Mouse (Mus musculus): ENCODE measurements around the gene P2rx5. TPM values are rescaled to one million over a fixed set of nuclear protein-coding genes. Genes with fewer than 3 reads are reported as not detected.

The P2rx5 gene
- polyA plus RNA-seq, 1 experiment from 2014 or later = 0.93 TPM

DNA sequence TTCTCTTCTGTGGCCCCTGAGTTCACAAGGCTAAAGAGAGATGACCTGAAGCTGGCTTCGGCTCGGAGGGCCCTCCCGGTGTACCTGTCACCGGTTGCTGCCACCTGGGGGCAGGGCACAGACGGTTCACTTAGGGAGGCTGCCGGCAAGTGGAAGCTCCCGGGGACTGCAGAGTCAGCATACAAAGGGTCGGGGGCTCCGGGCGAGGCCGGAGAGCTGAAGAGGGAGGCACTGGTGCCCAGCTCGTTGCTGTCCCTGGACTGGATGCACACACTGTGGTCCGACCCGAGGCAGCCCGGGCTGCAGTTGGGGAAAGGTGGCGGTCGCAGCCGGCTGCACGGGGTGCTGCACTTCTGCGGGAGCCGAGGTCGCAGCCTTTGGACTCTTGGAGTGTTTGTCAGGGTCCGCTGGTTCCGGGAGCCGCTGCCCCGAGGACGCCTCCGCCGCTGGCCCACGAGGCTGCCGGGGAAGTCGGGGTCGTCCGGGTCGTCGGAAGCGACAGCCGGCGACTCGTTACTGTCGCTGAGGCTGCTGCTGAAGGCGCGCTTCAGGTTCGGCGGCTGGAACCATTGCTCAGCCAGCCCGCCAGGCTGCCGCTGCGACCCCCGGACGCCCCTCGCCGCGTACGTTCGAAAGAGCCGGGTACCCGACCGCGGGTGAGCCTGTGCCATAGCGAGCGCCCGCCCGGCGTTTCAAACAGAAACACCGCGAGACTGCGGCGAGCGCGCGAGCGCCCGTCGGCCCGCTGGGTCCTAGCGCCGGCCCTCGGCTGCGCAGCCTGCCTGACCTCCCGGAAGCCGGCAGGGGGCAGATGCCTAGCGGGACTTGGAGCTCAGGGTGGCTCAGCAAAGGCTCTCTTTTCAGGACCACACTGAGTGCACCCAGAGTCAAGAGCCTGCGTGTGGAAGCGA lies 22.4 kb upstream of the P2rx5 start, which contains the start of gene Haspin:
Gene Haspin (minus strand): TSS at position 704 of the 911 bp plus-strand sequence.
- H3K27ac ChIP-seq (ENCODE audit: low read depth, low read length) = no peak within 1 kb of the TSS
- peaks cover 7% of the 10 kb centered on the region; the same call in 1 of the 2 replicates for H3K36me3 ChIP-seq (ENCODE audit: control insufficient read depth, insufficient read depth, low read length)
- H3K9ac ChIP-seq (ENCODE audit: low read length) = peak within 1 kb of the TSS; percentile 77
- H3K4me2 ChIP-seq (ENCODE audit: low read length) = peak within 1 kb of the TSS; percentile 74
- ATAC-seq (peak; percentile 96), DNase-seq (ENCODE audit: low spot score) (peak; percentile 94)
- no peaks in the 10 kb centered on the region for H3K27me3 ChIP-seq (replicated peaks; ENCODE audit: control insufficient read depth, insufficient read depth, low read length)
- no peaks in the 10 kb centered on the region for H3K9me3 ChIP-seq (replicated peaks; ENCODE audit: control insufficient read depth, low read length)
- under 1% methylated on average over 83 of the region's 84 CpGs for WGBS
- peak within 1 kb of the TSS; percentile 84 for H3K4me3 ChIP-seq (ENCODE audit: low read depth, low read length)
- H3K4me1 ChIP-seq (ENCODE audit: control insufficient read depth, insufficient read depth, low read length) = peaks cover 11% of the 10 kb centered on the region; the same call in 1 of the 2 replicates

DNA sequence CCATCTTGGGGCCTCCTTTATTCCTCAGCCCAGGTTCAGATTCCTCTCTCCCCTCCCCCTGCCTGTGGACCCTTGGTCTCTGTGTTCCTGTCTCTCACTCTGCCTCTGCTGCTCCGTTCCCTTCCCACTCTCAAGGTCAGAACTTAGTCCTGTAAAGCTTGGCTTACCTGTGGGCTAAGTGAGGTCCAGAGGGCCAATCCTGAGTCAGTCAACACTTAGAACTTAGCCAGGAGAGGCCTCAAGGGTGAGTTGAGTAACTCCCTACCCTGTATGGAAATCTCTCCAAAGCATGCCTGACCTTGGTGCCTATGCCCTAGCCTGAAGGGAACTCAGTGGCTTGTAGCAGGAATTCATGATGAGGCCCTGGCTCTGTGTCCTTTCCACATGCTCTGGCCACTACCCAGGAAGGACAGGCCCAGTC lies 15.9 kb upstream of the P2rx5 start:
- no peak for ATAC-seq
- 65% methylated on average over 1 of the region's 1 CpGs for WGBS
- H3K4me2 ChIP-seq (ENCODE audit: low read length) = no peak overlapping the region
- DNase-seq (ENCODE audit: low spot score) = no peak
- no peak overlapping the region for H3K9ac ChIP-seq (ENCODE audit: low read length)
- H3K27ac ChIP-seq (ENCODE audit: low read depth, low read length) = no peak overlapping the region
- no peaks in the 10 kb centered on the region for H3K4me1 ChIP-seq (ENCODE audit: control insufficient read depth, insufficient read depth, low read length)
- no peak overlapping the region for H3K4me3 ChIP-seq (ENCODE audit: low read depth, low read length)
- H3K36me3 ChIP-seq (ENCODE audit: control insufficient read depth, insufficient read depth, low read length) = no peaks in the 10 kb centered on the region
- H3K9me3 ChIP-seq (replicated peaks; ENCODE audit: control insufficient read depth, low read length) = no peaks in the 10 kb centered on the region
- no peaks in the 10 kb centered on the region for H3K27me3 ChIP-seq (replicated peaks; ENCODE audit: control insufficient read depth, insufficient read depth, low read length)

DNA sequence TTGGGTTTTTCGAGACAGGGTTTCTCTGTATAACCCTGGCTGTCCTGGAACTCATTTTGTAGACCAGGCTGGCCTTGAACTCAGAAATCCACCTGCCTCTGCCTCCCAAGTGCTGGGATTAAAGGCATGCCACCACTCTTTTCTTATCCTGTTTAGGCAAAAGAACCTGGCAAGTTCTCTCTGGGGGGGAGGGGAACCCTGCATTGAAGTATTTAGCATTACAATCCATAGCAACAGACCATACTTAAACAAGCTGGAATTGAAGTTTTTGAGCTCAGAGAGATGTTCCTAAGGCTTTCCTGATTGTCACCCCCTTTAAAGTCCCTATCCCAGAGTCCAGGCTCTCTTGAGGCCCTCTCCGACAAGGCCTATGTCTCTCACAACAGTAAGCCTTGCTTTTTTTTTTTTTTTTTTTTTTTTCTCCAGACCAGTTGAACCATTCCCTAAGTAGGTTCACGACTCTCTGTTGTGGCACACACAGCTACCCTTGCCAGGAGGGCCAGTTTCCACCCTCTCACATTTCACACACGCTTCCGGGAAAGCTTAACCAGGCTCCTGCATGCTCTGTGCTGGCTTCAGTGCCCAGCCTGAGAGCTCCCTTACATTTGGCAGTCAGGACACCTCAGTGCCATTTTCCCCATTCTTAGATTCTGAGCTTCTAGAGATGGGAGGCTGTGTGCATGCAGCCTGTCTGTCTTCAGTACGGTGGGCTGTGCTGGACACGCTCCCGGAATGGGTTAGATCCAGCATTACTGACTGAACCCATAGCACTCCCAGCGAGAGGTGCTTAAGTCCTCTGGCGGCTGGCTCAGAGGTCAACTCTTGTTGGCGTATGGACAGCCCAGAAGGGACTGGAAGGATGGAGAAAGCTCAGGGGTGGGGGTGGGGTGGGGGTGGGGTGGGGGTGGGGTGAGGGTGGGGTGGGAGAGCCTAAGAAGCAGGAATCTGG lies 13.9 kb upstream of the P2rx5 start:
- H3K4me3 ChIP-seq (ENCODE audit: low read depth, low read length) = no peak overlapping the region
- H3K9me3 ChIP-seq (replicated peaks; ENCODE audit: control insufficient read depth, low read length) = no peaks in the 10 kb centered on the region
- no peak overlapping the region for H3K9ac ChIP-seq (ENCODE audit: low read length)
- DNase-seq (ENCODE audit: low spot score) = no peak
- H3K27ac ChIP-seq (ENCODE audit: low read depth, low read length) = no peak overlapping the region
- H3K4me2 ChIP-seq (ENCODE audit: low read length) = no peak overlapping the region
- ATAC-seq = no peak
- no peaks in the 10 kb centered on the region for H3K36me3 ChIP-seq (ENCODE audit: control insufficient read depth, insufficient read depth, low read length)
- H3K27me3 ChIP-seq (replicated peaks; ENCODE audit: control insufficient read depth, insufficient read depth, low read length) = no peaks in the 10 kb centered on the region
- 63% methylated on average over 11 of the region's 11 CpGs for WGBS
- no peaks in the 10 kb centered on the region for H3K4me1 ChIP-seq (ENCODE audit: control insufficient read depth, insufficient read depth, low read length)

DNA sequence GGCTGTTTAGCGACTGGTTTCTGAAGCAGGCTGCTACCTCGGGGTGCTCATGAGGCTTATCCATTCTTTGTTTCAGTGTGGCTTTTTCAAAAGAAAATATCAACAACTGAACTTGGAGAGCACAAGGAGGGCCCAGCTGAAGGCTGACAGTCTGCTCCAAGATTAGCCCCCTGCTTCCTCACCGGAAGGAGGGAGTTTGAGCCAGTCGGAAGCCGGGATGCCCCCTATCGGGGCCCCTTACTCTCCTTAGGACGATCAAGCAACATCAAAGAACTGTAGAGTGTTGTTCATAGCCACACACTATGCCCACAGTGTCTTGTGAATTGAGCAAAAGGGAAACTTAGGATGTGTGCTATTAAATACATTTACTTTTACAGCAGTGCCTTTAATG lies 13.3 kb upstream of the P2rx5 start:
- WGBS = 60% methylated on average over 7 of the region's 7 CpGs
- Histone ChIP-seq H3K9ac (ENCODE audit: low read length) (no peak overlapping the region), H3K4me3 (ENCODE audit: low read depth, low read length) (no peak overlapping the region), H3K4me1 (ENCODE audit: control insufficient read depth, insufficient read depth, low read length) (no peaks in the 10 kb centered on the region), H3K27me3 (replicated peaks; ENCODE audit: control insufficient read depth, insufficient read depth, low read length) (no peaks in the 10 kb centered on the region), H3K27ac (ENCODE audit: low read depth, low read length) (no peak overlapping the region), H3K9me3 (replicated peaks; ENCODE audit: control insufficient read depth, low read length) (no peaks in the 10 kb centered on the region), H3K36me3 (ENCODE audit: control insufficient read depth, insufficient read depth, low read length) (no peaks in the 10 kb centered on the region), H3K4me2 (ENCODE audit: low read length) (no peak overlapping the region)
- ATAC-seq = no peak
- no peak for DNase-seq (ENCODE audit: low spot score)

DNA sequence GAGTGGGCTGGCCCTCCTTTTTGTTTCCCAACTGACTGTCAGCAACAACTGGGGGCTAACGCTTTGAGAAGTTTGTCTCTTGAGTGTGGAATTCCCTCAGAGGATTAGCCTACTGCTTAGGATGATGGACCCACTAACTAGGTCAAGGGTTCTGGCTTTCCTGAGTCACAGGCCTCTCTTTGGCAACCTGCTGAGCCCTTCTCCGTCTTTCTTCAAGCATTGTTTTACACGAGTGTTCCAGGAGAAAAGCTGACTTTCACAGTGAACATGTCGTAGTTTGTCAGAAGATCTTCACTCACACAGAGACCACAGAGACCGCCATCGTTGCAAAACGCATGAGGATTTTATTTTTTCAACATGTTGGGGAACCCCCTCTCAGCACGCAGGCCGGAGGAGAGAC lies 12.0 kb upstream of the P2rx5 start:
- Histone ChIP-seq H3K4me3 (ENCODE audit: low read depth, low read length) (no peak overlapping the region), H3K27ac (ENCODE audit: low read depth, low read length) (no peak overlapping the region), H3K9me3 (replicated peaks; ENCODE audit: control insufficient read depth, low read length) (no peaks in the 10 kb centered on the region), H3K4me2 (ENCODE audit: low read length) (no peak overlapping the region), H3K9ac (ENCODE audit: low read length) (no peak overlapping the region), H3K27me3 (replicated peaks; ENCODE audit: control insufficient read depth, insufficient read depth, low read length) (no peaks in the 10 kb centered on the region), H3K36me3 (ENCODE audit: control insufficient read depth, insufficient read depth, low read length) (no peaks in the 10 kb centered on the region), H3K4me1 (ENCODE audit: control insufficient read depth, insufficient read depth, low read length) (no peaks in the 10 kb centered on the region)
- DNase-seq (ENCODE audit: low spot score) (no peak), ATAC-seq (no peak)
- WGBS = 68% methylated on average over 9 of the region's 9 CpGs

DNA sequence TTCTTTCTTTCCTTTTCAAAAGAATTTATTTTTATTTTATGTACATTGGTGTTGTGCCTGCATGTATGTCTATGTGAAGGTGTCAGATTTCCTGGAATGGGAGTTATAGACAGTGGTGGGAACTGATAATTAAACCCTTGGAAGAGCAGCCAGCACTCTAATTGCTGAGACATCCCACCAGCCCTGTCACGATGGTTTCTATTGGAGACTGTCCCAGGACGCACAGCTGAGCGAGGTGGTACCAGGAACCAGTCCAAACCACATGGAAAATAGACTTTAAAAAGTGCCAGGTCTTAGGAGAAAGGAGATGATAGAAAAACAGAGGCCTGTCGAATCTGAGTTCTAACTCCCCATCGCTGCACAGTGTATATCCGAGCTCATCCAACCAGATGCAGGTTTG lies 5.2 kb upstream of the P2rx5 start:
- no peaks in the 10 kb centered on the region for H3K9me3 ChIP-seq (replicated peaks; ENCODE audit: control insufficient read depth, low read length)
- ATAC-seq (no peak), DNase-seq (ENCODE audit: low spot score) (peak; percentile 54)
- H3K4me2 ChIP-seq (ENCODE audit: low read length) = no peak overlapping the region
- H3K36me3 ChIP-seq (ENCODE audit: control insufficient read depth, insufficient read depth, low read length) = no peaks in the 10 kb centered on the region
- no peak overlapping the region for H3K9ac ChIP-seq (ENCODE audit: low read length)
- 66% methylated on average over 6 of the region's 6 CpGs for WGBS
- H3K27ac ChIP-seq (ENCODE audit: low read depth, low read length) = no peak overlapping the region
- H3K4me3 ChIP-seq (ENCODE audit: low read depth, low read length) = no peak overlapping the region
- peaks cover 8% of the 10 kb centered on the region; the same call in 1 of the 2 replicates for H3K27me3 ChIP-seq (replicated peaks; ENCODE audit: control insufficient read depth, insufficient read depth, low read length)
- no peaks in the 10 kb centered on the region for H3K4me1 ChIP-seq (ENCODE audit: control insufficient read depth, insufficient read depth, low read length)

DNA sequence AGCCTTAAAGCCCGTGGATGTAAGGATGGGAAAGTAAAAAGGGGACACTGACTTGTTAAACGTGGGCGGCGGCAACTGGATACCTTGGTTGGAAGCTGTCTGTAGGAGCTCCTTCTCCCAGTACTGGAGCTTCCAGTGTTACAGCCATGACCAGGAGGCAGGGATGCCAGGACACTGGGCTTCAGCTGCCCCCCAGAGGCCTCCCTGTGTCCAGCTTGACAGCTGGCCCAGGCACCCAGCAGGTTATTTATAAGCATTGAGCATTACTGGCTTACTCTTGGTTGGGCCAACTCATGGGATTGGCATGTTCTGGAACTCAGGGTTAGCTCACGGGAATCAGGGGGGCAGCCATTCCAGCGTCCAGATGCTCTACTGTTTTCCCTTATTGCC lies 585 bp downstream of the P2rx5 start:
- H3K4me1 ChIP-seq (ENCODE audit: control insufficient read depth, insufficient read depth, low read length) = no peaks in the 10 kb centered on the region
- 23% methylated on average over 6 of the region's 6 CpGs for WGBS
- no peak overlapping the region for H3K27ac ChIP-seq (ENCODE audit: low read depth, low read length)
- peak overlapping the region; percentile 61; the same call in 1 of the 2 replicates for H3K4me2 ChIP-seq (ENCODE audit: low read length)
- peak overlapping the region; percentile 33; the same call in 1 of the 2 replicates for H3K4me3 ChIP-seq (ENCODE audit: low read depth, low read length)
- ATAC-seq (no peak), DNase-seq (ENCODE audit: low spot score) (no peak)
- H3K36me3 ChIP-seq (ENCODE audit: control insufficient read depth, insufficient read depth, low read length) = no peaks in the 10 kb centered on the region
- no peak overlapping the region for H3K9ac ChIP-seq (ENCODE audit: low read length)
- peaks cover 20% of the 10 kb centered on the region; the same call in 1 of the 2 replicates for H3K27me3 ChIP-seq (replicated peaks; ENCODE audit: control insufficient read depth, insufficient read depth, low read length)
- H3K9me3 ChIP-seq (replicated peaks; ENCODE audit: control insufficient read depth, low read length) = no peaks in the 10 kb centered on the region

DNA sequence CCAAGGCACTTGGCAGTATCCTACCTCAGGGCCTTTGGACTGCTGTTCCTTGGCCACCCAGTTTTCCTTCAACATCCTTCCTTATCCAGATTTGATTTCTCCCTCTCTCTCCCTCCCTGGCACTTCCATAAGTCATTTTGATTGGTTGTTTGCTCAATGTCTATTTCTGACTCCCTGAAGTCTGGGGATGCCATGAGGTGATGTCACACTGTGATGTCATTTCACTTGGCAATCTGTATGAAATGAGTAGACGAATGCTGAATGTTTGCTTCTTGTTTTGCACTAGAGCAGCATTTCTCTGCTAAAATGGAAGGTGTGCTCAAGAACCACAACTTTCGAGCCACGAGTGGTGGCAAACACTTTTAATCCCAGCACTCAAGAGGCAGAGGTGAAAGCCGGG lies 1.4 kb downstream of the P2rx5 start:
- Histone ChIP-seq H3K9ac (ENCODE audit: low read length) (no peak overlapping the region), H3K27ac (ENCODE audit: low read depth, low read length) (no peak overlapping the region), H3K27me3 (replicated peaks; ENCODE audit: control insufficient read depth, insufficient read depth, low read length) (peaks cover 20% of the 10 kb centered on the region; the same call in 1 of the 2 replicates), H3K4me3 (ENCODE audit: low read depth, low read length) (no peak overlapping the region), H3K4me2 (ENCODE audit: low read length) (no peak overlapping the region), H3K4me1 (ENCODE audit: control insufficient read depth, insufficient read depth, low read length) (no peaks in the 10 kb centered on the region), H3K36me3 (ENCODE audit: control insufficient read depth, insufficient read depth, low read length) (no peaks in the 10 kb centered on the region), H3K9me3 (replicated peaks; ENCODE audit: control insufficient read depth, low read length) (no peaks in the 10 kb centered on the region)
- DNase-seq (ENCODE audit: low spot score) (no peak), ATAC-seq (no peak)
- WGBS = 91% methylated on average over 4 of the region's 4 CpGs

All from forebrain, embryonic 14.5 days (tissue).